Mouse (Mus musculus) midbrain, embryonic 13.5 days (tissue): ENCODE data around the gene Hmox1. TPM values are rescaled to one million over a fixed set of nuclear protein-coding genes. Genes with fewer than 3 reads are reported as not detected.
A peak's percentile ranks its signal among the peaks of the same experiment; 100 is the strongest.

Experiments used
- ATAC-seq: fragments of 200-750 bp; cut with Nextera tagmentation; 2 replicates; pipeline ENCODE4 v1.8.0; 2017; ENCODE audit warnings: mild to moderate bottlenecking, moderate TSS enrichment, moderate library complexity
- H3K27ac ChIP-seq: fragments of 300-500 bp; sonication (generic); 2 replicates; pipeline ENCODE4 v1.5.1; 2015; ENCODE audit warnings: inconsistent platforms, mild to moderate bottlenecking, moderate library complexity
- H3K27me3 ChIP-seq: fragments of 300-500 bp; sonication (generic); 2 replicates; pipeline ENCODE4 v1.6.1; 2015; ENCODE audit warnings: mild to moderate bottlenecking, inconsistent platforms
- H3K36me3 ChIP-seq: fragments of 300-500 bp; sonication (generic); 2 replicates; pipeline ENCODE4 v1.6.1; 2015; ENCODE audit warnings: mild to moderate bottlenecking, inconsistent platforms
- H3K4me1 ChIP-seq: fragments of 300-500 bp; sonication (generic); replicated peaks from 2 replicates; pipeline ENCODE4 v1.6.1; 2015; ENCODE audit warnings: inconsistent platforms
- H3K4me2 ChIP-seq: fragments of 300-500 bp; sonication (generic); replicated peaks from 2 replicates; pipeline ENCODE4 v1.6.1; 2015; ENCODE audit warnings: moderate library complexity, mild to moderate bottlenecking, inconsistent platforms
- H3K4me3 ChIP-seq: fragments of 300-500 bp; sonication (generic); replicated peaks from 2 replicates; pipeline ENCODE4 v1.5.1; 2015; ENCODE audit warnings: mild to moderate bottlenecking, inconsistent platforms
- H3K9ac ChIP-seq: fragments of 300-500 bp; sonication (generic); replicated peaks from 2 replicates; pipeline ENCODE4 v1.6.1; 2015; ENCODE audit warnings: mild to moderate bottlenecking, inconsistent platforms
- H3K9me3 ChIP-seq: fragments of 300-500 bp; sonication (generic); 2 replicates; pipeline ENCODE4 v1.6.1; 2016; ENCODE audit warnings: mild to moderate bottlenecking, inconsistent platforms
- WGBS: fragments of 180-500 bp; shearing (Covaris S2); methylation state at CpG from one replicate; pipeline ENCODE4 v1.1.7; 2015; 5-methylcytosine and 5-hydroxymethylcytosine counted together
- polyA plus RNA-seq: library from polyadenylated mRNA; unstranded; fragments of >200 nt; fragmentation: Nextera tagmentation; extraction: Ambion mirVana; gene quantifications from 2 replicates; pipeline ENCODE4 v1.2.1, GENCODE M21; 2015

Gene Hmox1
- polyA plus RNA-seq, 1 experiment from 2014 or later = 15.4 TPM

DNA sequence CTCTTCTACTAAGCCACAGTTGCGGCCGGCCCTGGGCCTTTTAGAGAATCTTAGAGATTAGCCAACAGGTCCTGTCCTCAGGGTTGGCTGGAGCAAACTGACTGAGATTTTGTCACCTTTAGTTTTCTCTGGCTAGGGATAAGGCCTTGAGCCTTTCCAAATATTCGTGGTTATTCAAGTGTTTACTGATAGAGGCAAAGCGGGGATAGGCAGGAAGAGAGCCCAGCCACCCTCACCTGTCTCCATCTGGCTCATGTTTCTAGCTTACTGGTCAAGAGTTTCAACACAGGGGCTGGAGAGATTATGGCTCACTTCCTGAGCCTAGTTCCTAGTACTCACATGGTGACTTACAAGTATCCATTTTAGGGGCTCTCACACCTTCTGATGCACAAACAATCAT lies 9.5 kb downstream of the Hmox1 start:
- ATAC-seq = no peak
- Histone ChIP-seq H3K36me3 (no peaks in the 10 kb centered on the region), H3K9me3 (no peaks in the 10 kb centered on the region), H3K9ac (no peak overlapping the region), H3K27ac (no peak overlapping the region), H3K4me2 (no peak overlapping the region), H3K4me3 (no peak overlapping the region), H3K4me1 (no peaks in the 10 kb centered on the region), H3K27me3 (no peaks in the 10 kb centered on the region)
- WGBS = 85% methylated on average over 4 of the region's 4 CpGs

GRCm38 (mm10) chr8:75103376-75103878 lies 10.0 kb downstream of the Hmox1 start:
- ATAC-seq = no peak
- Histone ChIP-seq H3K4me3 (no peak overlapping the region), H3K4me2 (no peak overlapping the region), H3K9ac (no peak overlapping the region), H3K27ac (no peak overlapping the region), H3K36me3 (no peaks in the 10 kb centered on the region), H3K9me3 (no peaks in the 10 kb centered on the region), H3K27me3 (no peaks in the 10 kb centered on the region), H3K4me1 (no peaks in the 10 kb centered on the region)
- 35% methylated on average over 8 of the region's 8 CpGs for WGBS

DNA sequence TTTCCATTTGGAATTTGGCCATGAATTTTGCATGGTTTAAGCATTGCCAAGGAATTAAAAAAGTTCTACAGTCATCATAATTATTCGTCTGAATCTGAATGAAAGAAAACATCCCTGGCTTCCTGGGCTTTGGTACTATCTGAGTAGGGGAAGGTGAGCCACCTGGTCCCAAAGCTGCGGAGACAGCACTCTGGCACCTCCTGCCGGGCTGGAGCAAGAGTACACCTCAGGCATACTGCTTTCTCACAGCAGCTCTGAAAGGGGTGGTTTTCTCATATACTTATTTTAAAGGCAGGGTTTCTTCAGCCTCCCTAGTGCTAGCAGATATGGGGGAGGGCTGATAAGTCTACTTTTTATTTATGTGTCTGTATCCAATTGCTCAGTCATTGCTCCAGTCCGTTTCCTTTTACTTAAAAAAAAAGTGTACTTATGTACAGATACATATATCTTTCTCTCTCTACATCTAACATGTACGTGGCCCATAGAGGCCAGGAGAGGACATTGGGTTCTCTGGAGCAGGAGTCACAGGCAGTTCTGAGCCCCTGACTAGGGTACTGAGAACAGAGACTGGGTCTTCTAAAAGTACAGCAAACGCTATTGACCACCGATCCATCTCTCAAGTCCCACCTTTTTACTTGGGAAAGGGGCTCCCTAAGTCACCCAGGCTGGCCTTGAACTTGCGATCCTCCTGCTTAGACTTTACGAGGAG lies 15.3 kb downstream of the Hmox1 start:
- peak overlapping the region; percentile 75 for H3K4me2 ChIP-seq
- WGBS = under 1% methylated on average over 9 of the region's 9 CpGs
- peak; percentile 78 for ATAC-seq
- no peaks in the 10 kb centered on the region for H3K9me3 ChIP-seq
- H3K9ac ChIP-seq = peak overlapping the region; percentile 69
- peak overlapping the region; percentile 80 for H3K4me3 ChIP-seq
- H3K36me3 ChIP-seq = peaks cover 19% of the 10 kb centered on the region
- H3K4me1 ChIP-seq = peaks cover 21% of the 10 kb centered on the region
- no peaks in the 10 kb centered on the region for H3K27me3 ChIP-seq
- H3K27ac ChIP-seq = peak overlapping the region; percentile 84

DNA sequence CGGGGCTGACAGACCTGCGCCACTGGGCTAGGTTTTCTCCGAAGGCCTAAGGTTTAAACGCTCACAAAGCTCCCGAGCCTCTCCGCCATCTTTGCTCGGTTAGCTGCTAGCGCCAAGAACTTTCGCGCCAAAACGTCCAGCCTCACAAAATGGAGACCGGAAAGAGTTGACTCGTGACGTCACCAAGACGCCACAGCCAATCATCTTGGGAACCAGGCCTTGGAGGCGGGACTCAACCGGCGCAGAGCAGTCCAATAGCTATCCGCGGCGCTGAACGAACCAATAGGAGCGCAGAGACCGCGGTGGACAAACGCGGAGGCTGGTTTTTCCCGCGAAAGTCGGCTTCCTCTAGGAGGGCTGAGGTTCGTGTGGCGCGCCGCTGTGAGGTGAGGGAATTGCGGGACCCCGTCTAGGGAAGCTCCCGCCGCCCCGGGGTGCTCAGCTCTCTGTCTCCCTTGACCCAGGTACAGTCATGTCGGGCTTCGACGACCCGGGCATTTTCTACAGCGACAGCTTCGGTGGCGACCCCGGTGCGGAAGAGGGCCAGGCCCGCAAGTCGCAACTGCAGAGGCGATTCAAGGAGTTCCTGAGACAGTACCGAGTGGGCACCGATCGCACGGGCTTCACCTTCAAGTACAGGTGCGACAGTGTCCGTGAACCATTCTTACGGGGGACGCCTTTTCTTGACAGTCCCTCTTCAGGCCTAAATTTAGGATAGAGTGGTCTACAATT lies 16.0 kb downstream of the Hmox1 start, which contains the start of gene Mcm5:
Mcm5 (plus strand) TSS at position 334 of the 732 bp plus-strand sequence.
- Histone ChIP-seq H3K27ac (peak within 1 kb of the TSS; percentile 84), H3K4me1 (peaks cover 21% of the 10 kb centered on the region), H3K27me3 (no peaks in the 10 kb centered on the region), H3K9ac (peak within 1 kb of the TSS; percentile 69), H3K4me3 (peak within 1 kb of the TSS; percentile 80), H3K4me2 (peak within 1 kb of the TSS; percentile 91), H3K36me3 (peaks cover 26% of the 10 kb centered on the region), H3K9me3 (no peaks in the 10 kb centered on the region)
- peak; percentile 98 for ATAC-seq
- WGBS = under 1% methylated on average over 59 of the region's 59 CpGs

- Histone ChIP-seq H3K27me3 (no peaks in the 10 kb centered on the region), H3K4me3 (peak overlapping the region; percentile 80), H3K4me2 (peak overlapping the region; percentile 91), H3K36me3 (peaks cover 33% of the 10 kb centered on the region), H3K4me1 (peaks cover 21% of the 10 kb centered on the region), H3K9ac (peak overlapping the region; percentile 66), H3K9me3 (no peaks in the 10 kb centered on the region), H3K27ac (no peak overlapping the region)
- no peak for ATAC-seq
- WGBS = 22% methylated on average over 13 of the region's 13 CpGs
These were observed 16.7 kb downstream of the Hmox1 start for GRCm38 (mm10) chr8:75110093-75110492.

DNA sequence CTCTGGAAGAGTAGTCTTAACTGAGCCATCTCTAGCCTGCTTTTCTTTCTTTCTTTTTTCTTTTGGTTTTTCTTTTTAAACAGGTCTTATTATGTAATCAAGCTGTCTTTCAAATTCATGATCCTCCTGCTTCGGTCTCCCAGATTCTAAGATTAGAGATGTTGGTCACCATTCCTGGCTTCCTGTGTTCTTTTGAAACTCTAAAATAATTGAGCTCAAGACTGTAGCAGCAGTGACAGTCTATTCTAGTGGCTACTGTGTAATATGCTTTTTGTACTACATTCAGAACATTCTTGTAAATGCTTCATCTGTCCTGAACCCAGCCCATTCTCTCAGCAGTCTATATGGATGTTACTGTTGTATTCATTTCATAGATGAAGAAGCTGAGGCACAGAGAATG lies 25.1 kb downstream of the Hmox1 start:
- Histone ChIP-seq H3K9me3 (no peaks in the 10 kb centered on the region), H3K4me2 (no peak overlapping the region), H3K9ac (no peak overlapping the region), H3K4me1 (no peaks in the 10 kb centered on the region), H3K36me3 (peaks cover 93% of the 10 kb centered on the region), H3K4me3 (no peak overlapping the region), H3K27me3 (no peaks in the 10 kb centered on the region), H3K27ac (no peak overlapping the region)
- ATAC-seq = no peak
- 89% methylated on average over 1 of the region's 1 CpGs for WGBS

GRCm38 (mm10) chr8:75119287-75119686 lies 25.9 kb downstream of the Hmox1 start:
- Histone ChIP-seq H3K4me3 (no peak overlapping the region), H3K4me1 (no peaks in the 10 kb centered on the region), H3K9me3 (no peaks in the 10 kb centered on the region), H3K36me3 (peaks cover 93% of the 10 kb centered on the region), H3K4me2 (no peak overlapping the region), H3K9ac (no peak overlapping the region), H3K27me3 (no peaks in the 10 kb centered on the region), H3K27ac (no peak overlapping the region)
- 100% methylated on average over 2 of the region's 2 CpGs for WGBS
- ATAC-seq = no peak

GRCm38 (mm10) chr8:75119747-75120146 lies 26.3 kb downstream of the Hmox1 start:
- Histone ChIP-seq H3K36me3 (peaks cover 92% of the 10 kb centered on the region), H3K27ac (no peak overlapping the region), H3K27me3 (no peaks in the 10 kb centered on the region), H3K4me2 (no peak overlapping the region), H3K4me3 (no peak overlapping the region), H3K4me1 (no peaks in the 10 kb centered on the region), H3K9ac (no peak overlapping the region), H3K9me3 (no peaks in the 10 kb centered on the region)
- no peak for ATAC-seq
- 96% methylated on average over 2 of the region's 2 CpGs for WGBS

DNA sequence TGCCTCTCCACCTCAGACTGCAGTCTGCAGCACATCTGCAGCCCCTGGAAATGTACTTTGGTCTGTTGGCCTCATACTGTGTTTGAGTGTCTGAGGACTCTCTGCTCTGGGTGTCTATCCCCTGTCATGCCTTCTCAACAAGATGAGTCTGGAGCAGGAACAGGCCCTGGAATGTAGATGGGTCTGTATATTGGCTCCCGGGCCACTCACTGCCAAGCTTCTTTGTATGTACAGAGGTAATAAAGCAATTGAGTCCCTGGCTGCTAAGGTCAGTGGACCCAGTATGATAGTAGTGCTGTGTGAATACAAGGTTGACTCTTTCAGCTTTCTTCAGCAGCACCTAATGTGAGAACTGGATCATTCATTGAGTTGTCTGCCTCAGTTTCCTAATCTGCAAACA lies 34.0 kb downstream of the Hmox1 start:
- ATAC-seq = no peak
- no peak overlapping the region for H3K9ac ChIP-seq
- H3K27ac ChIP-seq = no peak overlapping the region
- H3K9me3 ChIP-seq = no peaks in the 10 kb centered on the region
- H3K4me2 ChIP-seq = no peak overlapping the region
- H3K4me3 ChIP-seq = no peak overlapping the region
- H3K4me1 ChIP-seq = no peaks in the 10 kb centered on the region
- H3K27me3 ChIP-seq = no peaks in the 10 kb centered on the region
- 89% methylated on average over 1 of the region's 1 CpGs for WGBS
- peaks cover 66% of the 10 kb centered on the region for H3K36me3 ChIP-seq

DNA sequence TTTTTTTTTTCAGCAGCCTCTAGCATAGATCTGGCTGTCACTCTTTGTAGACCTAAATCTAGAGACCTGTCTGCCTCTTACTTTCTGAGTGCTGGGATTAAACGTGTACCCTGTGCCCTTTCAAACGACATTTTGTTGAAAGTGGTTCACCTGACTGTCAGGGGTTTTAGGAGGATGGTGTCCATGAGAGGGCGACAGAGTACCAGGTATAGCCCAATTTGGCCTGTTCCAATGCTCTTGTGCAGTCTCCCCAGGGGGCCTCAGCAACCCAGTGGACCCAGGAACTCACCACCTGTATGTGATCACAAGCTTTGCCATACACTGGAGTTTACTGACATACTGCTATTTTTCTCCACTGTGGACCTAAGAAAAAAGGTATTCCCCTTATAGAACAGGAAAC lies 39.1 kb downstream of the Hmox1 start:
- no peaks in the 10 kb centered on the region for H3K27me3 ChIP-seq
- no peak for ATAC-seq
- no peak overlapping the region for H3K27ac ChIP-seq
- no peaks in the 10 kb centered on the region for H3K9me3 ChIP-seq
- H3K4me2 ChIP-seq = no peak overlapping the region
- H3K9ac ChIP-seq = no peak overlapping the region
- no peaks in the 10 kb centered on the region for H3K4me1 ChIP-seq
- H3K36me3 ChIP-seq = peaks cover 18% of the 10 kb centered on the region
- H3K4me3 ChIP-seq = no peak overlapping the region
- WGBS = 12% methylated on average over 3 of the region's 3 CpGs

GRCm38 (mm10) chr8:75133399-75133798 lies 40.0 kb downstream of the Hmox1 start:
- no peak overlapping the region for H3K4me2 ChIP-seq
- no peak overlapping the region for H3K9ac ChIP-seq
- ATAC-seq = no peak
- WGBS = 62% methylated on average over 2 of the region's 2 CpGs
- H3K27ac ChIP-seq = no peak overlapping the region
- no peak overlapping the region for H3K4me3 ChIP-seq
- no peaks in the 10 kb centered on the region for H3K4me1 ChIP-seq
- no peaks in the 10 kb centered on the region for H3K27me3 ChIP-seq
- H3K9me3 ChIP-seq = no peaks in the 10 kb centered on the region
- peaks cover 14% of the 10 kb centered on the region for H3K36me3 ChIP-seq

DNA sequence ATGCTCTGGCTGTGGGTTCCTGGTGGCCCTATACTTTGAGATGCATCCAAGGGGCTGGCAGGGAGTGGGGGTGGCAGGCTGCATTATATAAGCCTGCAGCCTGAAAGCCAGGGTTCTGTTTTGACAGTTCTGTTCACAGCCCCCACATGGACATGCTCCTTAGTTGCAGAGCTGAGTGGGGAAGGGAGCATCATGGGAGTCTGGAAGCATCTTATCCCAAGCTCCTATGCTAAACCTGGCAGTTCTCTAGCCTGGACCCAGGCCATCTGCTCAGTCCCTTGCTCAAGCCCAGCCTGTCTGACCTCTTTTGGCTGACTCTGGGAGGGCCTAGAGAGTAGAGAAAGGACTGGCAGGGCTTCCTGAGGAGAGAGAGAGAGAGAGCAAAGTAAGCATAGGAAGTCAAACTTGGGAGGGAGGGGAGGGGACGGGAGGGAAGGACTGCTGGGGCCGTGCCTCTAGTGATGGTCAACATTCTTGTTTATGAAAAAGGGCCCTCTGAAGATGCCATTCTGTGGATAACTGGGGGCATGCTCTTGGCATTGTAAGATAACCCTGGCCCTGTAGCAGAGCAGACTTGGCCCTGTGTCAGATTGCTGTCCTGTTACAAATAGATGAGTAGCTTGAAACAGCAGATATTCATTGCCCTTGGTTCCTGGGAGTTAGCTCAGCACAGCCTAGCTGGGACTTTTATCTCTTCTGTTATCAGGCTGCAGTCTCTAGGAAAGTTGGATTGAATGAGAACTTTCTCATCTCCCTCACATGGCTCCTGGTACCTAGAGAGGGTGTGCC lies 41.4 kb downstream of the Hmox1 start:
- Histone ChIP-seq H3K36me3 (0 out of 2 replicates have a peak, but pooled peaks cover 4% of the 10 kb centered on the region), H3K4me1 (no peaks in the 10 kb centered on the region), H3K27ac (no peak overlapping the region), H3K4me3 (no peak overlapping the region), H3K27me3 (no peaks in the 10 kb centered on the region), H3K9me3 (no peaks in the 10 kb centered on the region), H3K4me2 (no peak overlapping the region), H3K9ac (no peak overlapping the region)
- 0 out of 2 replicates have a peak, but pooled peaks have one; percentile 17 for ATAC-seq
- 56% methylated on average over 2 of the region's 2 CpGs for WGBS
